Mouse (Mus musculus): ENCODE results near the gene Brd9. TPM values are rescaled to one million over a fixed set of nuclear protein-coding genes. Genes with fewer than 3 reads are reported as not detected.

Brd9 gene
- polyA plus RNA-seq (2015; fragmentation: Nextera tagmentation; extraction: Ambion mirVana), result 26.8 and 30.6 TPM in 2 replicates

DNA sequence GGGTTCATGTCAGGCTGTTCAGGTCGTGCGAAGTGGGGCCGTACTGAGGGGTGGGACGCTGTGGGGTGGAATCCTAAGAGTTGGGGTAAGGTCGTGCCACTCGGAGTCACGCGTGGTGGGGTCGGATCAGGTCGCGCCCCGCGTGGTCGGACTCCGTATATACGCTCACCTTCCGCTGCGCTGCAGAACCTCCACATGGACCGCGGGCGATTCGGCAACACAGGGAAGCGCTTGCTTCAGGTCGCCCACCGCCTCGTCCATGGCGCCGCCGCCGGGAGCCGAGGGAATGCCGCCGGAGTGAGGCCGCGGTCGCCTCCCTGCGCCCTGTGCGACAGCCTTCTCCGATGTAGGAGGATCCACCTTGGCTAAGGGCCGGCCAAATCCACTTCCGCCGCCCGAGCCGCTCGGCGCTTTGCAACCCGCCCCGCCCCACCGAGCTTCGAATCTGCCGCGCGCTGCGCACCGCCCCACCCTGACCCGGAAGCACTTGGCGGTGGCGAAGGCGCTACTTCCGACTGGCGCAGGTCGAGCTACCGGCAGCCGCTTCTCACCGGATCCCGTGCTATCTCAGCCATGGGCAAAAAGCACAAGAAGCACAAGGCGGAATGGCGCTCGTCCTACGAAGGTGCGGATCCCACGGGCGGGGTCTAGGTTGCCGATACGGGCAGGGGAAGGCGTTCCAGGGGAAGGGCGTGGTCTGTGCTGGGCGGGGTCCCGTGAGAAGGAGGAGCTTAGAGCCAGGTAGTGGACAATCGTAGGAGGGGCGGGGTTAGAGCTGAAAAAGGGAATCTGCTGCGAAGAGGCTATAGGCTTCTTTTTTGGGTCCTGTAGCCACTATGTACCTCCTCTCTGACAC, at the start of gene Brd9, which contains the start of gene Trip13:
TSS of gene Brd9 (plus strand) at position 491 of the 856 bp plus-strand sequence.
TSS of gene Trip13 (minus strand) at position 464 of the 856 bp plus-strand sequence.

GRCm38 (mm10) chr13:73963551-73963950, 25.9 kb downstream of the Brd9 start, which contains the start of gene Zdhhc11:
Gene Zdhhc11 (plus strand): TSS chr13:73963851.

DNA sequence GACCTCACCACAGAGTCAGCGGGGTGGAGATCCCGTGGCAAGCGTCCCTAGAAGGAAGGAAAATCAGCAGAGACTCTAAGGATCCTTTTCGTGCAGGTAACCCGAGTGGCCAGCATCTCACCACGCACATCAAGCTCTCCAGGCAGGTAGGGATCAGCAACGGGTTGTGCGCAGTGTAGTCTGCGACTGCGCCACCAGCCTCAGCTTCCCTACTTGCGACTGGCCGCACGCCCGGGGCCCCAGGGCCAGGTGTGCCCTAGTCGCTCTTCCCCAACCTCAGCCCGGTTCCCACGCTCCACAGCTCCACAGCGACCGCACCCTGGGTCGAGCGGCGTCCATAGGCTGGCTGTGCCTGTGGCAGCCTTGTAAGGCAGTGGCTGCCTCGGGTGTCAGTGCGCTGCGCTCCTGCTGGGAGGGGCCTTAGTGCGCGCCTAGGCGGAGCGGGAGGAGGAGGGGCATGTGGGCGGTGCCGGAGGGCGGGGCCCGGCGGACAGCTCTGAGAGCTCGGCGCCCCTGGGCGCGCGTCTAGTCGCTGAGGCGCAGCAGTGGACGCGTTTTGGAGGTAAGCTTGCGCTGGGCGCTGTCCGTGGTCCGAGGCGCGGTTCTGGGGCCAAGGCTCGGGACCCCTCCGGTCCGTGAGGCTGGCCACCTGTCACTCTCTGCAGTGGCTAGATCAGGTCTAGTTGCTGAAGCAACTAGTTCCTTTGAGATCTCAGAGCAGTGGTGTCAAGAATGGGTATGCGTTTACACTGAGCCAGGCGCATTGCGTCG, 71.5 kb downstream of the Brd9 start, which contains the start of gene Tppp:
TSS of gene Tppp (plus strand) at position 460 of the 771 bp plus-strand sequence.

Small RNA genes within 50 kb of the gene (microRNA-seq; reads per million reads assigned to microRNA genes)
- not detected for gene Gm25197

Other genes with a start within 250 kb of the Brd9 start
- 0.10 and 0.12 TPM in 2 replicates for gene Slc6a19, start 232.9 kb upstream of the Brd9 start, polyA plus RNA-seq (2015; fragmentation: Nextera tagmentation; extraction: Ambion mirVana)
- 6.9 and 7.4 TPM in 2 replicates for gene Slc12a7, start 204.7 kb upstream of the Brd9 start, polyA plus RNA-seq (2015; fragmentation: Nextera tagmentation; extraction: Ambion mirVana)
- gene Nkd2, start 90.2 kb upstream of the Brd9 start, polyA plus RNA-seq (2015; fragmentation: Nextera tagmentation; extraction: Ambion mirVana), result 42.0 and 44.6 TPM in 2 replicates
- 10.3 and 11.8 TPM in 2 replicates for gene Trip13, start within 50 bp of the Brd9 start, polyA plus RNA-seq (2015; fragmentation: Nextera tagmentation; extraction: Ambion mirVana)
- not detected in 2 replicates for gene Zdhhc11, start 26.0 kb downstream of the Brd9 start, polyA plus RNA-seq (2015; fragmentation: Nextera tagmentation; extraction: Ambion mirVana)
- gene Tppp, start 71.6 kb downstream of the Brd9 start, polyA plus RNA-seq (2015; fragmentation: Nextera tagmentation; extraction: Ambion mirVana), result 15.6 and 19.9 TPM in 2 replicates
- 11.8 and 15.2 TPM in 2 replicates for gene Cep72, start 124.5 kb downstream of the Brd9 start, polyA plus RNA-seq (2015; fragmentation: Nextera tagmentation; extraction: Ambion mirVana)
- 0.02 TPM in 1 of 2 replicates, not detected in the other for gene Slc9a3, start 183.6 kb downstream of the Brd9 start, polyA plus RNA-seq (2015; fragmentation: Nextera tagmentation; extraction: Ambion mirVana)